Mouse (Mus musculus) kidney, postnatal 0 days (tissue): Measurements from ENCODE around the gene Hmcn1. TPM values are rescaled to one million over a fixed set of nuclear protein-coding genes. Genes with fewer than 3 reads are reported as not detected.

Experiments
- ATAC-seq: fragments of 200-750 bp; cut with Nextera tagmentation; replicated peaks from 2 replicates; pipeline ENCODE4 v1.8.0; 2017; ENCODE audit warnings: low read depth, moderate number of reproducible peaks, moderate TSS enrichment, moderate library complexity; ENCODE audit not compliant: low FRiP score
- DNase-seq: peaks from one replicate; pipeline ENCODE4 v3.0.0-alpha.2; 2016; ENCODE audit warnings: low spot score
- H3K27ac ChIP-seq: fragments of 300-500 bp; sonication (generic); 2 replicates; pipeline ENCODE4 v1.5.1; 2014; ENCODE audit warnings: mild to moderate bottlenecking
- H3K27me3 ChIP-seq: fragments of 300-500 bp; sonication (generic); 2 replicates; pipeline ENCODE4 v1.6.1; 2014; ENCODE audit warnings: low read length, mixed read lengths; ENCODE audit not compliant: insufficient read depth
- H3K36me3 ChIP-seq: fragments of 300-500 bp; sonication (generic); 2 replicates; pipeline ENCODE4 v1.6.1; 2014; ENCODE audit warnings: low read length, mixed read lengths; ENCODE audit not compliant: insufficient read depth
- H3K4me1 ChIP-seq: fragments of 300-500 bp; sonication (generic); replicated peaks from 2 replicates; pipeline ENCODE4 v1.6.1; 2014; ENCODE audit warnings: antibody characterized with exemption, low read length, mixed read lengths; ENCODE audit not compliant: insufficient read depth
- H3K4me2 ChIP-seq: fragments of 300-500 bp; sonication (generic); 2 replicates; pipeline ENCODE4 v1.6.1; 2014; ENCODE audit warnings: mild to moderate bottlenecking, low read length, moderate library complexity, mixed read lengths
- H3K4me3 ChIP-seq: fragments of 300-500 bp; sonication (generic); replicated peaks from 2 replicates; pipeline ENCODE4 v1.5.1; 2014; ENCODE audit warnings: low read depth, low read length
- H3K9ac ChIP-seq: fragments of 300-500 bp; sonication (generic); 2 replicates; pipeline ENCODE4 v1.6.1; 2014; ENCODE audit warnings: low read depth, low read length
- H3K9me3 ChIP-seq: fragments of 300-500 bp; sonication (generic); replicated peaks from 2 replicates; pipeline ENCODE4 v1.6.1; 2016; ENCODE audit warnings: low read length, inconsistent platforms, mixed read lengths
- CTCF ChIP-seq: IDR thresholded peaks from 2 replicates; pipeline ENCODE4 v1.5.1; 2016; ENCODE audit warnings: antibody characterized with exemption, low read depth, mild to moderate bottlenecking, moderate library complexity
- WGBS: fragments of 180-500 bp; shearing (Covaris S2); extraction: QIAGEN DNeasy Blood & Tissue Kit; methylation state at CpG from one replicate; pipeline ENCODE4 v1.1.7; 2014; 5-methylcytosine and 5-hydroxymethylcytosine counted together
- polyA plus RNA-seq: library from polyadenylated mRNA; unstranded; fragments of >200 nt; fragmentation: Nextera tagmentation; extraction: Ambion mirVana; gene quantifications from 2 replicates; pipeline ENCODE4 v1.2.1, GENCODE M21; 2015

Gene Hmcn1
- polyA plus RNA-seq, 1 experiment from 2014 or later = 31.6 TPM

GRCm38 (mm10) chr1:151000714-151001113 lies 7.5 kb upstream of the Hmcn1 start:
- peaks cover 3% of the 10 kb centered on the region; the same call in 1 of the 2 replicates for H3K9me3 ChIP-seq
- no peaks in the 10 kb centered on the region for H3K36me3 ChIP-seq
- H3K27ac ChIP-seq = no peak overlapping the region
- no peak overlapping the region for H3K4me2 ChIP-seq
- WGBS = 69% methylated on average over 13 of the region's 13 CpGs
- H3K4me1 ChIP-seq = no peaks in the 10 kb centered on the region
- H3K9ac ChIP-seq = no peak overlapping the region
- DNase-seq = no peak
- H3K27me3 ChIP-seq = no peaks in the 10 kb centered on the region
- no peak for ATAC-seq
- no peak overlapping the region for H3K4me3 ChIP-seq
- TF ChIP-seq CTCF = no peak

- Histone ChIP-seq H3K36me3 (no peaks in the 10 kb centered on the region), H3K9me3 (peaks cover 3% of the 10 kb centered on the region; the same call in 1 of the 2 replicates), H3K4me1 (no peaks in the 10 kb centered on the region), H3K27me3 (no peaks in the 10 kb centered on the region), H3K4me2 (no peak overlapping the region), H3K4me3 (no peak overlapping the region), H3K9ac (no peak overlapping the region), H3K27ac (no peak overlapping the region)
- 25% methylated on average over 2 of the region's 2 CpGs for WGBS
- TF ChIP-seq CTCF = no peak
- DNase-seq (peak; percentile 87), ATAC-seq (peak; percentile 18)
These were observed 1.4 kb upstream of the Hmcn1 start for GRCm38 (mm10) chr1:150994612-150995011.

DNA sequence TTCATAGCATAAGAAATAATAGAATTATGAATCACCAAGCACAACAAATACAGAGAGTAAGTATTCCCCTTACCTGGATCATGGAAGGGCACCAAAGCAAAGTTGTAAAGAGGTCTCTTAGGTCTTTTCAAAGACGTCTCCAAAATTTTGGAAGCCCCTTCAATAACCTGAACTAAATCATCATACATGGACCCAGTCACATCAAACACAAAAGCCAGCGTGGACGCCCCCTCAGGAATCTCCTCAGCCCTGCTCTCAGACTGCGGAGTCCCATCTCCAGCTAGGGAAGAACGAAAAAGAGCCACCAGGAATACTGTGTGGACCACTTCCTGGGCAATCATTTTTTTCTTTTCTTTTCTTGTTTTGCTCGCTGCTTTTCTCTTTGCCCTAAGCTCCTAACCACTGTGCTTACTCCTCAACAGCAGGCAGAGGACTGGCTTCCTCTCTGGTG lies 499 bp downstream of the Hmcn1 start:
- no peak for ATAC-seq
- H3K27me3 ChIP-seq = no peaks in the 10 kb centered on the region
- peak overlapping the region; percentile 69 for H3K27ac ChIP-seq
- no peaks in the 10 kb centered on the region for H3K36me3 ChIP-seq
- H3K9me3 ChIP-seq = peaks cover 3% of the 10 kb centered on the region; the same call in 1 of the 2 replicates
- WGBS = 2% methylated on average over 6 of the region's 6 CpGs
- H3K4me1 ChIP-seq = no peaks in the 10 kb centered on the region
- H3K4me2 ChIP-seq = peak overlapping the region; percentile 66
- TF ChIP-seq CTCF = no peak
- peak overlapping the region; percentile 43 for H3K4me3 ChIP-seq
- peak overlapping the region; percentile 69 for H3K9ac ChIP-seq
- DNase-seq = no peak

- TF ChIP-seq CTCF = no peak
- ATAC-seq = no peak
- peak overlapping the region; percentile 69 for H3K9ac ChIP-seq
- H3K4me1 ChIP-seq = no peaks in the 10 kb centered on the region
- no peaks in the 10 kb centered on the region for H3K27me3 ChIP-seq
- peak overlapping the region; percentile 69; the same call in 1 of the 2 replicates for H3K27ac ChIP-seq
- H3K4me3 ChIP-seq = peak overlapping the region; percentile 43
- H3K36me3 ChIP-seq = no peaks in the 10 kb centered on the region
- H3K4me2 ChIP-seq = peak overlapping the region; percentile 66
- WGBS = 4% methylated on average over 10 of the region's 10 CpGs
- DNase-seq = peak; percentile 72
- peaks cover 3% of the 10 kb centered on the region; the same call in 1 of the 2 replicates for H3K9me3 ChIP-seq
These were observed 1.3 kb downstream of the Hmcn1 start for GRCm38 (mm10) chr1:150991745-150992554.

GRCm38 (mm10) chr1:150984888-150985287 lies 8.3 kb downstream of the Hmcn1 start:
- ATAC-seq (no peak), DNase-seq (no peak)
- Histone ChIP-seq H3K4me1 (no peaks in the 10 kb centered on the region), H3K4me2 (no peak overlapping the region), H3K27me3 (no peaks in the 10 kb centered on the region), H3K36me3 (no peaks in the 10 kb centered on the region), H3K9ac (no peak overlapping the region), H3K27ac (no peak overlapping the region), H3K4me3 (no peak overlapping the region), H3K9me3 (no peaks in the 10 kb centered on the region)
- WGBS = 59% methylated on average over 4 of the region's 4 CpGs
- no peak for TF ChIP-seq CTCF

DNA sequence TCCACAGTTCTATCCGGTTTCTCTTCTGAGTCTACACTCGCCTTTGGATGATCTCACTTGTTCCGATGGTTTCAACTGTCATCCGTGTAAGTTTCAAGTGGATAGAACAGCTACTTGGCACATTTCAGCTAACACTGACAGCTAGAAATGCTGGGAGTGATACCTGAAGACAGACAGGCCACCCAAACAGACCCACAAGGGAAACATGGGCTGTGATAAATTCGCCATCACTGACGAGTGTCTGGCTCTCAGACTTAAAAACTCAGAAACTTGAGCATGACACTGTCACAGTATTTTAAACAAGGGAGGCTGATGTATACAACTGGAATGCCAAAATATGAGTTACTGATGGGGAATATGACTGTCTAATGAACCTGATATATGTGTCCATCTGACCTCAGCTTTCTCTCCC lies 9.1 kb downstream of the Hmcn1 start:
- Histone ChIP-seq H3K4me3 (no peak overlapping the region), H3K4me1 (no peaks in the 10 kb centered on the region), H3K27ac (no peak overlapping the region), H3K9me3 (no peaks in the 10 kb centered on the region), H3K36me3 (no peaks in the 10 kb centered on the region), H3K4me2 (no peak overlapping the region), H3K9ac (no peak overlapping the region), H3K27me3 (no peaks in the 10 kb centered on the region)
- ATAC-seq (no peak), DNase-seq (no peak)
- 70% methylated on average over 6 of the region's 6 CpGs for WGBS
- no peak for TF ChIP-seq CTCF
